Mouse (Mus musculus): ENCODE data around the gene Rara. TPM values are rescaled to one million over a fixed set of nuclear protein-coding genes. Genes with fewer than 3 reads are reported as not detected.
"Not testable (repeated sequence)": the region's sequence is repeated elsewhere in the genome, so short reads cannot be mapped to it uniquely, and the experiment has no call there.

Rara gene
- polyA plus RNA-seq, 1 experiment from 2014 or later, result 33.4 TPM

- no peak for ATAC-seq (ENCODE audit: insufficient number of reproducible peaks, insufficient read depth, low FRiP score, low read depth)
- Histone ChIP-seq H3K4me1 (ENCODE audit: control insufficient read depth in 2 of 2, insufficient read depth in 2 of 2, low read length in 2 of 2) (peaks cover 65 to 79% of the 10 kb centered on the region in 2 experiments), H3K27me3 (ENCODE audit: control insufficient read depth, insufficient read depth, low read length) (no peaks in the 10 kb centered on the region), H3K9ac (ENCODE audit: low read length) (peak overlapping the region; percentile 92), H3K27ac (replicated peaks in 1 of 2; ENCODE audit: control insufficient read depth in 1 of 2, insufficient read depth in 1 of 2, low read depth in 2 of 2, low read length in 2 of 2) (peak overlapping the region; percentile 97 to 100), H3K4me3 (ENCODE audit: control insufficient read depth in 1 of 2, insufficient read depth in 1 of 2, low read depth in 1 of 2, low read length in 2 of 2) (peak overlapping the region; percentile 74 to 85), H3K9me3 (ENCODE audit: control insufficient read depth, low read length) (no peaks in the 10 kb centered on the region), H3K36me3 (ENCODE audit: control insufficient read depth, insufficient read depth, low read length) (0 out of 2 replicates have a peak, but pooled peaks cover 1% of the 10 kb centered on the region), H3K4me2 (ENCODE audit: low read length) (peak overlapping the region; percentile 69)
- 11% methylated on average over 7 of the region's 7 CpGs for WGBS
Observed at GRCm38 (mm10) chr11:98930127-98930601, 2.5 kb downstream of the Rara start.

- 4% methylated on average over 10 of the region's 10 CpGs for WGBS
- Histone ChIP-seq H3K9me3 (ENCODE audit: control insufficient read depth, low read length) (no peaks in the 10 kb centered on the region), H3K27ac (replicated peaks in 1 of 2; ENCODE audit: control insufficient read depth in 1 of 2, insufficient read depth in 1 of 2, low read depth in 2 of 2, low read length in 2 of 2) (peak overlapping the region; percentile 97 to 100), H3K4me3 (ENCODE audit: control insufficient read depth in 1 of 2, insufficient read depth in 1 of 2, low read depth in 1 of 2, low read length in 2 of 2) (peak overlapping the region in 1 of 2 experiments; percentile 74; a peak in 2 of 4 replicates), H3K4me1 (ENCODE audit: control insufficient read depth in 2 of 2, insufficient read depth in 2 of 2, low read length in 2 of 2) (peaks cover 63 to 73% of the 10 kb centered on the region in 2 experiments), H3K36me3 (ENCODE audit: control insufficient read depth, insufficient read depth, low read length) (0 out of 2 replicates have a peak, but pooled peaks cover 4% of the 10 kb centered on the region), H3K27me3 (ENCODE audit: control insufficient read depth, insufficient read depth, low read length) (no peaks in the 10 kb centered on the region), H3K9ac (ENCODE audit: low read length) (peak overlapping the region; percentile 92), H3K4me2 (ENCODE audit: low read length) (peak overlapping the region; percentile 69)
- peak; percentile 70 for ATAC-seq (ENCODE audit: insufficient number of reproducible peaks, insufficient read depth, low FRiP score, low read depth)
Observed at GRCm38 (mm10) chr11:98930773-98931512, 3.3 kb downstream of the Rara start.

- no peaks in the 10 kb centered on the region for H3K27me3 ChIP-seq (ENCODE audit: control insufficient read depth, insufficient read depth, low read length)
- H3K9me3 ChIP-seq (ENCODE audit: control insufficient read depth, low read length), result no peaks in the 10 kb centered on the region
- peaks cover 63 to 72% of the 10 kb centered on the region in 2 experiments for H3K4me1 ChIP-seq (ENCODE audit: control insufficient read depth in 2 of 2, insufficient read depth in 2 of 2, low read length in 2 of 2)
- peak overlapping the region; percentile 92 for H3K9ac ChIP-seq (ENCODE audit: low read length)
- 8% methylated on average over 7 of the region's 7 CpGs for WGBS
- H3K36me3 ChIP-seq (ENCODE audit: control insufficient read depth, insufficient read depth, low read length), result 0 out of 2 replicates have a peak, but pooled peaks cover 4% of the 10 kb centered on the region
- ATAC-seq (ENCODE audit: insufficient number of reproducible peaks, insufficient read depth, low FRiP score, low read depth), result no peak
- H3K27ac ChIP-seq (replicated peaks in 1 of 2; ENCODE audit: control insufficient read depth in 1 of 2, insufficient read depth in 1 of 2, low read depth in 2 of 2, low read length in 2 of 2), result peak overlapping the region; percentile 97 to 100
- H3K4me3 ChIP-seq (ENCODE audit: control insufficient read depth in 1 of 2, insufficient read depth in 1 of 2, low read depth in 1 of 2, low read length in 2 of 2), result no peak overlapping the region; a peak in 1 of 4 replicates
- peak overlapping the region; percentile 69 for H3K4me2 ChIP-seq (ENCODE audit: low read length)
Observed at GRCm38 (mm10) chr11:98931513-98932292, 4.1 kb downstream of the Rara start.

- peak overlapping the region; percentile 92 for H3K9ac ChIP-seq (ENCODE audit: low read length)
- no peaks in the 10 kb centered on the region for H3K27me3 ChIP-seq (ENCODE audit: control insufficient read depth, insufficient read depth, low read length)
- ATAC-seq (ENCODE audit: insufficient number of reproducible peaks, insufficient read depth, low FRiP score, low read depth), result no peak
- H3K4me1 ChIP-seq (ENCODE audit: control insufficient read depth in 2 of 2, insufficient read depth in 2 of 2, low read length in 2 of 2), result peaks cover 64 to 69% of the 10 kb centered on the region in 2 experiments
- no peaks in the 10 kb centered on the region for H3K9me3 ChIP-seq (ENCODE audit: control insufficient read depth, low read length)
- WGBS, result 19% methylated on average over 19 of the region's 19 CpGs
- 0 out of 2 replicates have a peak, but pooled peaks cover 4% of the 10 kb centered on the region for H3K36me3 ChIP-seq (ENCODE audit: control insufficient read depth, insufficient read depth, low read length)
- no peak overlapping the region for H3K4me3 ChIP-seq (ENCODE audit: control insufficient read depth in 1 of 2, insufficient read depth in 1 of 2, low read depth in 1 of 2, low read length in 2 of 2)
- H3K27ac ChIP-seq (replicated peaks in 1 of 2; ENCODE audit: control insufficient read depth in 1 of 2, insufficient read depth in 1 of 2, low read depth in 2 of 2, low read length in 2 of 2), result peak overlapping the region; percentile 97 to 100; a peak in 3 of 4 replicates
- H3K4me2 ChIP-seq (ENCODE audit: low read length), result peak overlapping the region; percentile 69
Observed at GRCm38 (mm10) chr11:98932293-98933091, 4.9 kb downstream of the Rara start.

- Histone ChIP-seq H3K36me3 (ENCODE audit: control insufficient read depth, insufficient read depth, low read length) (0 out of 2 replicates have a peak, but pooled peaks cover 4% of the 10 kb centered on the region), H3K27me3 (ENCODE audit: control insufficient read depth, insufficient read depth, low read length) (no peaks in the 10 kb centered on the region), H3K9me3 (ENCODE audit: control insufficient read depth, low read length) (no peaks in the 10 kb centered on the region), H3K4me3 (ENCODE audit: control insufficient read depth in 1 of 2, insufficient read depth in 1 of 2, low read depth in 1 of 2, low read length in 2 of 2) (no peak overlapping the region), H3K27ac (replicated peaks in 1 of 2; ENCODE audit: control insufficient read depth in 1 of 2, insufficient read depth in 1 of 2, low read depth in 2 of 2, low read length in 2 of 2) (peak overlapping the region in 1 of 2 experiments; percentile 97; a peak in 2 of 4 replicates), H3K9ac (ENCODE audit: low read length) (peak overlapping the region; percentile 92), H3K4me2 (ENCODE audit: low read length) (peak overlapping the region; percentile 69), H3K4me1 (ENCODE audit: control insufficient read depth in 2 of 2, insufficient read depth in 2 of 2, low read length in 2 of 2) (peaks cover 64 to 67% of the 10 kb centered on the region in 2 experiments)
- 37% methylated on average over 9 of the region's 9 CpGs for WGBS
- no peak for ATAC-seq (ENCODE audit: insufficient number of reproducible peaks, insufficient read depth, low FRiP score, low read depth)
Observed at GRCm38 (mm10) chr11:98933151-98933550, 5.5 kb downstream of the Rara start.

GRCm38 (mm10) chr11:98933847-98934246 lies 6.2 kb downstream of the Rara start:
- ATAC-seq (ENCODE audit: insufficient number of reproducible peaks, insufficient read depth, low FRiP score, low read depth), result not testable (repeated sequence)

GRCm38 (mm10) chr11:98934367-98934766 lies 6.7 kb downstream of the Rara start:
- Histone ChIP-seq H3K36me3 (ENCODE audit: control insufficient read depth, insufficient read depth, low read length) (0 out of 2 replicates have a peak, but pooled peaks cover 4% of the 10 kb centered on the region), H3K9me3 (ENCODE audit: control insufficient read depth, low read length) (no peaks in the 10 kb centered on the region), H3K9ac (ENCODE audit: low read length) (no peak overlapping the region), H3K4me1 (ENCODE audit: control insufficient read depth in 2 of 2, insufficient read depth in 2 of 2, low read length in 2 of 2) (peaks cover 63 to 65% of the 10 kb centered on the region in 2 experiments), H3K27ac (replicated peaks in 1 of 2; ENCODE audit: control insufficient read depth in 1 of 2, insufficient read depth in 1 of 2, low read depth in 2 of 2, low read length in 2 of 2) (no peak overlapping the region), H3K27me3 (ENCODE audit: control insufficient read depth, insufficient read depth, low read length) (no peaks in the 10 kb centered on the region), H3K4me3 (ENCODE audit: control insufficient read depth in 1 of 2, insufficient read depth in 1 of 2, low read depth in 1 of 2, low read length in 2 of 2) (no peak overlapping the region), H3K4me2 (ENCODE audit: low read length) (no peak overlapping the region)
- WGBS, result 86% methylated on average over 3 of the region's 3 CpGs
- ATAC-seq (ENCODE audit: insufficient number of reproducible peaks, insufficient read depth, low FRiP score, low read depth), result no peak

More at GRCm38 (mm10) chr11:98933847-98934246, 6.2 kb downstream of the Rara start:
- H3K9ac ChIP-seq (ENCODE audit: low read length), result 0 out of 2 replicates have a peak overlapping the region, but pooled peaks have one; percentile 92
- H3K27ac ChIP-seq (replicated peaks in 1 of 2; ENCODE audit: control insufficient read depth in 1 of 2, insufficient read depth in 1 of 2, low read depth in 2 of 2, low read length in 2 of 2); H3K9me3 ChIP-seq (ENCODE audit: control insufficient read depth, low read length); H3K27me3 ChIP-seq (ENCODE audit: control insufficient read depth, insufficient read depth, low read length); H3K4me3 ChIP-seq (ENCODE audit: control insufficient read depth in 1 of 2, insufficient read depth in 1 of 2, low read depth in 1 of 2, low read length in 2 of 2); H3K4me2 ChIP-seq (ENCODE audit: low read length); H3K36me3 ChIP-seq (ENCODE audit: control insufficient read depth, insufficient read depth, low read length): not testable (repeated sequence)
- H3K4me1 ChIP-seq (ENCODE audit: control insufficient read depth in 2 of 2, insufficient read depth in 2 of 2, low read length in 2 of 2), result peaks cover 63 to 65% of the 10 kb centered on the region in 2 experiments
- WGBS, result 91% methylated on average over 2 of the region's 2 CpGs
